Mouse (Mus musculus) embryonic fibroblast, embryonic 13.5 days (primary cell): ENCODE data around the gene Rhoc. TPM values are rescaled to one million over a fixed set of nuclear protein-coding genes. Genes with fewer than 3 reads are reported as not detected.
A peak's percentile ranks its signal among the peaks of the same experiment; 100 is the strongest.
"Not testable (repeated sequence)": the region's sequence is repeated elsewhere in the genome, so short reads cannot be mapped to it uniquely, and the experiment has no call there.

ENCODE experiments used
- H3K27ac ChIP-seq: 2 replicates; pipeline ENCODE4 v1.5.1; 2012; ENCODE audit warnings: low read length, control low read depth, inconsistent platforms; ENCODE audit not compliant: insufficient read depth
- H3K4me1 ChIP-seq: 2 replicates; pipeline ENCODE4 v1.6.1; 2011; ENCODE audit warnings: low read length; ENCODE audit not compliant: control insufficient read depth, insufficient read depth
- H3K4me3 ChIP-seq: 2 replicates; pipeline ENCODE4 v1.5.1; 2011; ENCODE audit warnings: mild to moderate bottlenecking, control low read depth, low read length; ENCODE audit not compliant: insufficient read depth
- CTCF ChIP-seq: IDR thresholded peaks from 2 replicates; pipeline ENCODE4 v1.5.1; 2011; ENCODE audit warnings: mild to moderate bottlenecking, control low read depth, low read length, moderate library complexity, borderline replicate concordance; ENCODE audit not compliant: insufficient read depth
- POLR2A ChIP-seq: IDR thresholded peaks from 2 replicates; pipeline ENCODE4 v1.6.1; 2011; ENCODE audit warnings: low read depth, mild to moderate bottlenecking, control low read depth, low read length, moderate library complexity
- polyA plus RNA-seq: library from polyadenylated mRNA; stranded (reverse); fragments of >200 nt; gene quantifications from 2 replicates; pipeline ENCODE4 v1.2.4, GENCODE M21; 2011; ENCODE audit warnings: low read depth; ENCODE audit not compliant: missing spikeins, insufficient read length

Rhoc gene
- polyA plus RNA-seq, 1 experiment: 439 TPM

DNA sequence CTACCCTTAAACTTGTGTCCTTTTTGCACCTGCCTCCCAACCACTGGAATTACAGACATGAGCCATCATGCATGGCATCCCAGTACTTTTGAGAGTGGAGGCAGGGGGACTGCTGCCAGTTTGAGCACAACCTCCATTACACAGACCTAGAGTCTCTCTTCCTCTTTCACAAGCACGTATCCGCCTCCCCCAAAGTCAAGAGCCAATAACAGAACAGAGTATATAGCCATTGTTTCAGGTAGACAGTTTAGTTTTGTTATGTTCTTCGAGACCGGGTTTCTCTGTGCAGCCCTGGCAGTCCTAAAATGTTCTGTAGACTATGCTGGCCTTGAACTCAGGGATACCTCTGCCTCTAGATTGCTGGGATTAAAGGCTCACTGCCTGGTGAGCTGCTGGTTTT, 24.1 kb downstream of the Rhoc start:
- Histone ChIP-seq H3K4me3 (no peak overlapping the region), H3K27ac (no peak overlapping the region), H3K4me1 (peaks cover 3% of the 10 kb centered on the region)
- TF ChIP-seq CTCF (no peak), POLR2A (no peak)

GRCm38 (mm10) chr3:104813227-104813626, 25.1 kb downstream of the Rhoc start:
- H3K27ac ChIP-seq, H3K4me3 ChIP-seq: not testable (repeated sequence)

GRCm38 (mm10) chr3:104814746-104815145, 26.6 kb downstream of the Rhoc start:
- Histone ChIP-seq H3K27ac (no peak overlapping the region), H3K4me1 (peaks cover 9% of the 10 kb centered on the region), H3K4me3 (no peak overlapping the region)
- TF ChIP-seq CTCF: no peak
- no peak for TF ChIP-seq POLR2A

More at GRCm38 (mm10) chr3:104813227-104813626, 25.1 kb downstream of the Rhoc start:
- H3K4me1 ChIP-seq: not testable (repeated sequence)

DNA sequence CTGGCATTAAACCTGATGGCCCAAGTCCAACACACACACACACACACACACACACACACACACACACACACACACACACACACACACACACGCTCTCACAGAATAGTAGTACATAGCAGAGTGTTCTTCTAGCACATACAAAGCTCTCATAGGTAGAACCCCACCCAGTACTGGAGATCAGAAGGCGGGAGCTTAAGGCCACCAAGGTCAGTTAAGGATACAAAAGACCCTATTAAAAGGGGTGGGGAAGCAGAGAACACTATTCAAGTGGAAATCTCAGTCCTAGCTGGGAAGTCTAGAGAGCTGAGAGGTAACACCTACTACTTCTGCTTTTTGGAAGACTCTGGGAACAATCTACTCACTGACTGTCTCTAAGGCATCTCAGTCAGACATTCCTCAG, 27.2 kb downstream of the Rhoc start:
- H3K4me3 ChIP-seq: no peak overlapping the region
- TF ChIP-seq CTCF (no peak), POLR2A (no peak)
- H3K4me1 ChIP-seq: peaks cover 9% of the 10 kb centered on the region
- H3K27ac ChIP-seq: no peak overlapping the region

GRCm38 (mm10) chr3:104816130-104816529, 28.0 kb downstream of the Rhoc start:
- Histone ChIP-seq H3K27ac (no peak overlapping the region), H3K4me1 (peaks cover 9% of the 10 kb centered on the region), H3K4me3 (no peak overlapping the region)
- no peak for TF ChIP-seq CTCF

- H3K4me1 ChIP-seq: peaks cover 9% of the 10 kb centered on the region
- TF ChIP-seq POLR2A (no peak; the same call in 1 of the 2 replicates), CTCF (no peak)
- H3K4me3 ChIP-seq: peak overlapping the region; percentile 64
- H3K27ac ChIP-seq: peak overlapping the region; percentile 43
Observed at GRCm38 (mm10) chr3:104817481-104817990, 29.4 kb downstream of the Rhoc start.

DNA sequence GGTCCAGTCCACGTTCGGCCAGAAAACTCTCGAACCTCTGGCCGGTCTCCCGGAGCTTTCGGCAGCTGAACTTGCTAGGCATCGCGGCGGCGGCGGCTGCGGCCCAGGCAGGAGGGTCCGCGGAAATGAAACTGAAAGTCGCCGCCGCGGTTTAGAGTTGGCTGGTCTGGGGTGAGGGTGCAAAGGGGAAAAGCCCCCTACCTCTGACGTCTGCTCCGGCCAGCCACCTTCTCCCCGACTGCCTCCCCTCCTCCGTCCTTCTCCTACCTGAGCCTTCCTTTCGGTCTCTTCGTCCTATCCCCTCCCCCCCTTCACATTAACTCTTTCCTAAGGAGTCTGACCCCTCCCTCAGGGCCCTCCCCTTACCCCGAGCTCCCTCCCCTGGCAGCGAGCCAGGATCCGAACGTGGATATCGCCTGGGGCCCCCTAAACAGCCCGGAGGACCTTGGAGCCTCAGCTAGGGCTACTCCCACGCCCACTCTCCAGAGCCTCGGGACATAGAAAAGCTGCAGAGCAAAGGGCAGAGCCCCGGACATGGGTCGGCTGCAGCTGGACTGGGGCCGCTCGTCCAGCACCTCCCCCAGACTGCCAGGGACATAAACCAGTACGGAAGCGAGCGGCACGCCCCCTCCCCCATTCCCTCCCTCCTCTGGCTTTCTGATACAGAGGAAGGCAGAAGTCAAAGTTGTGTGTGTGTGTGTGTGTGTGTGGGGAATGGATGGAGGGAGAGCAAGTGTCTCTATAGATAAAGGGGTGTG, 30.0 kb downstream of the Rhoc start, which contains the start of gene Mov10:
Mov10 (minus strand) TSS at position 573 of the 758 bp plus-strand sequence.
- peak within 1 kb of the TSS; percentile 64 for H3K4me3 ChIP-seq
- TF ChIP-seq CTCF (no peak), POLR2A (peak; percentile 45)

DNA sequence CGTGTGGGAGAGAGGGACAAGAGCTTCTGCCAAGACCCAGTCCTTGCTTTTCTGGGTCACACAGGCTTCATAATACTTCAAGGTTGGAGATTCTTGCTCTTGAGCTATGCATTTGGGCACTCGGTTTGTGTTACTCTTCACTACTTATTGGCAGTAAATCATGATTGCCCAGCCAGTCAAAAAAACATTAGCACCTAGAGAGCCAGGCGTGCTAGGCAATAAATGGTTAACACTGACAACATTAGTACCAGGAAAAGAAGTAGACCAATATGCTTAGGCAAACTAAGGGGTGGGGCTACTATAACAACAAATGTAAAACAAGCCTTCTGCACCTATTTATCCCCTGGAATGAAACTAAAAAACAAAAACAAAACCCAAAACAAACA, 30.6 kb downstream of the Rhoc start:
- TF ChIP-seq CTCF (no peak), POLR2A (no peak)
- Histone ChIP-seq H3K4me3 (peak overlapping the region; percentile 64), H3K4me1 (peaks cover 9% of the 10 kb centered on the region), H3K27ac (peak overlapping the region; percentile 33; the same call in 1 of the 2 replicates)

More for the DNA sequence above, 30.0 kb downstream of the Rhoc start, which contains the start of gene Mov10:
- peak within 1 kb of the TSS; percentile 43 for H3K27ac ChIP-seq
- H3K4me1 ChIP-seq: peaks cover 9% of the 10 kb centered on the region

- Histone ChIP-seq H3K27ac (no peak overlapping the region), H3K4me1 (peaks cover 9% of the 10 kb centered on the region), H3K4me3 (no peak overlapping the region)
- TF ChIP-seq POLR2A: no peak
- no peak for TF ChIP-seq CTCF
Observed at GRCm38 (mm10) chr3:104820426-104820825, 32.3 kb downstream of the Rhoc start.

DNA sequence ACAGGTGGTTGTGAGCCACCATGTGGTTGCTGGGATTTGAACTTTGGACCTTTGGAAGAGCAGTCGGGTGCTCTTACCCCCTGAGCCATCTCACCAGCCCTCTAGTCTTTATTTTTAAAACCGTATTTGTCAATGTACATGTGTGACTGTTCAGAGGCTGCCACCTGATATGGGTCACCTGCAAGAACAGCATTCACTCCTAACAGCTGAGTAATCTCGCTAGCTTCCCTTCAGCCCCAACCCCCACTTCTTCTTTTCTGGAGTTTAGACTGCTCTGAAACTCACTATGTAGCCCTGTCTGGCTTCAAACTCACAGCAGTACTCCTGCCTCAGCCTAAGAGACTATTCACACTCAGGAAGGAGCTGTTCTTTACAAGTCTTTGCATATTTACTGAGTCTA, 34.2 kb downstream of the Rhoc start:
- no peak for TF ChIP-seq POLR2A
- TF ChIP-seq CTCF: no peak
- Histone ChIP-seq H3K4me3 (no peak overlapping the region), H3K27ac (no peak overlapping the region), H3K4me1 (peaks cover 6% of the 10 kb centered on the region)

DNA sequence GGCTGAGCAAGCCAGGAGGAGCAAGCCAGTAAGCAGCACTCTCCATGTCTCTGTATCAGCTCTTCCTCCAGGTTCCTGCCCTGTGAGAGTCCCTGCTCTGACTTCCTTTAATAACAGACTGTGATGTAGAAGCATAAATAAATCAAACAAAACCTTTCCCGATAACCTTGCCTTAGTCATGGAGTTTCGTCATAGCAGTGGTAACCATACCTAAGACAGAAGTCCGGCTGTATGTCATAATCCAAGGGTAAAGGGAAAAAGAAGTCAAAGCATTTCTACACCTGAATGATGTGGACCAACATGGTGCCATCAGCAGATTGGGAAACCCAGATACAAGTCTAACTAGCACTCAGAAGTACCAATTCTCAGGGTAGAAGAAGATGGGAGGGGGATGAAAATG, 47.6 kb downstream of the Rhoc start:
- no peak for TF ChIP-seq POLR2A
- TF ChIP-seq CTCF: no peak
- no peak overlapping the region for H3K4me3 ChIP-seq
- no peak overlapping the region for H3K27ac ChIP-seq
- H3K4me1 ChIP-seq: no peaks in the 10 kb centered on the region
